Mouse (Mus musculus) MN1 (cell line): ENCODE results near the gene Gm4791.

Experiments
- DNase-seq: peaks from one replicate; pipeline ENCODE4 v3.0.0-alpha.2; 2016; ENCODE audit warnings: low spot score

Gm4791 gene

GRCm38 (mm10) chr9:46998338-46998791 lies at the start of gene Gm4791:
Gene Gm4791, plus strand, starts transcription at chr9:46998741.
- DNase-seq: peak; percentile 17

- no peak for DNase-seq
These were observed 42.3 kb upstream of the Gm4791 start for GRCm38 (mm10) chr9:46956286-46956685.

GRCm38 (mm10) chr9:46957420-46957950 lies 41.1 kb upstream of the Gm4791 start:
- DNase-seq: no peak

GRCm38 (mm10) chr9:46966028-46966427 lies 32.5 kb upstream of the Gm4791 start:
- DNase-seq: no peak

- DNase-seq: no peak
These were observed 29.6 kb upstream of the Gm4791 start for GRCm38 (mm10) chr9:46968970-46969369.

- DNase-seq: no peak
These were observed 29.1 kb upstream of the Gm4791 start for GRCm38 (mm10) chr9:46969406-46969805.

- DNase-seq: no peak
These were observed 19.7 kb upstream of the Gm4791 start for GRCm38 (mm10) chr9:46978806-46979205.

- DNase-seq: no peak
These were observed 18.4 kb upstream of the Gm4791 start for GRCm38 (mm10) chr9:46980111-46980510.

- DNase-seq: no peak
These were observed 15.1 kb upstream of the Gm4791 start for GRCm38 (mm10) chr9:46983471-46983870.

GRCm38 (mm10) chr9:47041569-47041968 lies 43.0 kb downstream of the Gm4791 start:
- no peak for DNase-seq
